Mouse (Mus musculus): ENCODE measurements at regions not wholly inside any gene's neighbourhood (a gene's known extent, or its start where the extent isn't known, plus 50 kb on each side); places are given as distances from the start of the nearest gene placed in this dataset.

DNA sequence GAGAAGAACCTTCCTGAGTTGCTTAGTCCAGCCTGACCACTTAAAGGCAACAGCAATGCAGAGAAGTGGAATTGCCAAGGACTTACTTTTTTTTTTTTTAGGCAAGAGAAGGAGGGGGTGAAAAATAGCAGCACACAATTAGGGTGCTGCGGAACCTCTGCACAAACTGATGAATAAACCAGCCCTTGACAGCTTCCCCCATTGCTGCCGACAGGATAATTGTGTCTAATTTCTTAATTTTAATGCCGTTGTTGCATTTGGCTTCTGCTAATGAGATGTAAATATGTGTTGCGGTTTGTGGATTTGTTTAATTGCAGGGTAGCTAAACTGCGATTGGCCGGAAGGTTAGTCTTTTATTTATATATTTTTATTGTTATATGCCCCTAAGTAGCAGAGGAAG is 157.5 kb upstream of the B3gat1 start:
- CTCF ChIA-PET: no interaction called here

- CTCF ChIA-PET: no interaction called here
Observed at GRCm38 (mm10) chr9:26601979-26602378, 131.5 kb upstream of the B3gat1 start.

DNA sequence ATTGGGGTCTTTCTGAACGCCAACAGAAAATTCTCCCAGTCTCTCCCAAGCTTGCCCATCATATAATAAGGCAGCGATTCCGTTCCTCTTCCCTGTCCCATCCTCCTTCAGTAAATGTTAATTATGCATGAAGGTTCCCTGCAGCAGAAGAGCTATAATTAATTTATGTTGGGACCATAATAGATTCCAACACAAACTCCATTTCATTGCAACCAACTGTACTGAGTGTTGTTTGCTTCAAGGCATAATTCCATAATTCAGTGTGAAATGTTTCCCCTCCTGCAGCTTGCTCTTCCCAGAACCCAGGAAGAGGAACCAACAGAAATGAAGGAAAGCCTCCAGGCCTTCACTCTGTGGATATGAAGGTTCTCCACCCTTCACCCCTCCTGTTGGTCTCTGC is 129.0 kb upstream of the B3gat1 start:
- CTCF ChIA-PET: no interaction called here

DNA sequence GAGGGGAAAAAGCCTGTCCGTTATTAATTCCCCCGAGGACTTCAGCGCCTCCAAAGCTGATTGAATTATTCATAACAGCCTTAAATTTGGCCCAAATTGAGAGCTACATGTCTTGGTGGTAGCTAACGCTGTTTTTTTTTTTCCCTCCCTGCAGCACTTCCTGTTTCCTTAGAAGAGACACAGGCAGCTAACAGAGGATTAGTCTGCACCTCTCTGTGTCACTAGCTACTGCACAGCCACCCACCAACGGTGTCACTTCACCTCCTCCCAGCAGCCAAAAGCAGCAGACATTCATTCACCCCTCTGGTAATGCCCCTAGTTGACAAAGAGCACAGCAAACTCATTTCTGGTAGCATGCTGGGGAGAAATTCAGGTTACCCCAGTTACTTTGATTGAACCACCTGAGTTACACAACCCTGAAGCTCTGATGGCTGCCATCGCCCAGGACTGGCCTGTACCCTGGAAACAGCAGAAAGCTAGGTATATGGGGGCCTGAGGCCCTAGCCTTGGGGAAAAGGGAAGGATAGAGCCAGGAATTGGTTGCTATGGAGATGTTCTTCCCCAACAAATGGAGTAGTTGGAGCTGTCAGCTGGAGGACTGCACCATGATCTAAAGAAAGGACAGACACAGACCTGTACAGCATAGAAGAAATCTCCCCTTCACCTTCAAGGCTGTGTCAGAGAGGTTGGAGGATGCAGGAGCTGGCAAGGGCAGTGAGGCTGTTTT is 121.7 kb upstream of the B3gat1 start:
- CTCF ChIA-PET: no interaction called here

- CTCF ChIA-PET: no interaction called here
Observed at GRCm38 (mm10) chr9:26622840-26623448, 110.6 kb upstream of the B3gat1 start.

- CTCF ChIA-PET: no interaction called here
Observed at GRCm38 (mm10) chr9:26625171-26625937, 108.2 kb upstream of the B3gat1 start.

DNA sequence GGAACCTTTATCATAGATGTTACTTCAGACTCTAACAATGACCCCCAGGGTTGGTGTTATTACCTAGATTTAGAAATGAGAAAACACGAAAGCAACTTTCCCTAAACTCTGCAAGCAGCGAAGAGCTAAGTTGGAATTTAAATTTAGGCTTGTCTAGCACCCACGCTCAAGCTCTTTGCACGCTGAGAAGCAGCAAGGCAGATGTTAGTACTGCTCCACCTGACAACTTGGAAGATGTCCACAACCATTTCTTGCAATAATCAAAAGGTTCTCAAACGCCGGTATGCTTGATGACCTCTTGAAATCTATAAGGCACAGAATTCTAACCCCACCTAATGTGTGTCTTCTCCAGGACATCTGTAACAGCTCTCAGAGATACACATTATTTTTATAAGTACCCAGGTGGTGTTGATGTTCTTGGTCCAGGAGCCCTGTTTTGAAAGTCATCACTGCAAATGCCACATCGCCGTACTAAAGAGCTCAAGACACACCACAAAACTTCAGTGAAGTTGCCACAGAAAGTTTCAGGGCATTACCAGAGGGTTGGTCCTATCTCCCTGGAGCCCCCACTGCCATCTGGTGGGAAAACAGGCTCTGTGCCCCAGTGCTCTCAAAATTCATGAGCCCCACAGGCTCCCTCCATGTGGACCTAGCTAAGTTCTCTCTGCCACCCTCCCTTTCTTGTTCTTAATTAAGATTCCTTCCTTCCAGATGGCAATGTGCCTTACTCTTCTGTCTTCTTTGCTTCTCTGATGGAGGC is 100.5 kb upstream of the B3gat1 start:
- CTCF ChIA-PET: no interaction called here

DNA sequence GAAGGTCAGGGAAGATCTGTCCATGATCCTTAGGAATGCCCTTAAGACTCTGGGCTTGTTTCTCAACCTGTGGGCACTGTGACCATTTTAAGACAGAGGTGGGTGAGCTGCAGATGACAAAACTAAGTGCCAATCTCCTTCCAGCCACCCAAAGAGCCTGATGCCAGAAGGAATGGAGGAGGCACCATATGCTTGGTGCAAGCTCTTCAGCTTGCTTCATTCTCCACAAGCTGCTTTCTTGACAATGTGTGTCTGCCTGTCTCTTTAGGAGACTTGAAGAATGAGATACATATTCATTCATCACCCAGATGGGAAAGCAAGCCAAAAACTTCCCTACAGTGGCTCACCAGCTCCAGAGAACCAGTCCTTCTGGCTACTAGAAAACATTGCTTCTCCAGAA is 98.3 kb upstream of the B3gat1 start:
- CTCF ChIA-PET: no interaction called here

DNA sequence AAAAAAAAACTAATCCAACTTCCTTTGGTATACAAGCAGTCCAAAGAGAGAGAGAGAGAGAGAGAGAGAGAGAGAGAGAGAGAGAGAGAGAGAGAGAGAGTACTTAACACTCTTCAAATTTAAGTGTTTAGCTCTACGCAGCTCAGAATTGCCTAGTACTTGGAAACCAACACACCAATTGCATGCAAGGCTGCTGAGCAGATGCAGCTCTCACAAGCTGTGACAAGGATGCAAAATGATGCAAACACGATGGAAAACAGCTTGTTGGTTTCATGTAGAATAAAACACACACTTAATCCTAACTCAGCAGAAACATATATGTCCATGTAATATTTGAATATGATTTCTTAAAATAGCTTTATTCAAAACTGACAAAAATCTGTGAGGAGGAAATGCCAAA is 94.9 kb upstream of the B3gat1 start:
- CTCF ChIA-PET: no interaction called here

GRCm38 (mm10) chr9:26642302-26642701 is 91.2 kb upstream of the B3gat1 start:
- CTCF ChIA-PET: no interaction called here

DNA sequence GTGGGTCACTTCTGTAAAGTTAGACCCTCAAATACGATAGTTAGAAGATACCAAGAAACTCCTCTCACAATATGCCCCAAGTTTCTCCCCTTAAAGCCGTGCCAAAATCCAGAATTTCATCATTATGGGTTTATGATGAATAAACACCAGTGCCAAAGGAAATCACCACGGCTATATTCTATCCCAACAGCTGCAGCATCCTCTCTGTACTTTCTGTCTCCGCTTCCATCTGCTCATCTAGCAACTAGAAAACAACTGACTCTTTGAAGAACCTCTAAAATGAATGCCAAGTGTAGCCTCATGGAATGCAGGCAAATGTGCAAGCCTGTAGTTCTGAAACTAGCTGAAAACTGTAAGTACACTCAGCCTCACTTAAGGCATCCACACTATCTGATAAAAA is 90.7 kb upstream of the B3gat1 start:
- CTCF ChIA-PET: no interaction called here

DNA sequence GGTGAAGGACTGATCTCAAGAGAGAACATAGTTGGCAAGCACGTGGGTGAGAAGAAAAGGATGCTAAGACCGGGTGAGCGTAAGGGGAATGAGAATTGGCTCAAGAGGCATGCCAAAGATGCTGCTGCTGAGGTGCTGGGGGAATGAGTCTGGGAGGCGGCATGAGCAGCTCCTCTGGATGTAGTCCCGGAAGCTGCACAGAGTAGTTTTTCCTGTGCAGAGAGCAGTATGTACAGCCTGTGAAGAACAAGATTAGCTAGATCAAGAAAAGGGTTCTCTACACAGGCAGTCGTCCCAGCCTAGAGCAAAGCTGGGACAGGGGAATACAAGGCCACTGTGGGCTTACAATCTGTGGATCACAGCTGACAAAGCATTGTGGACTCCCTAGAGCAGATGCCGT is 84.0 kb upstream of the B3gat1 start:
- CTCF ChIA-PET: no interaction called here

DNA sequence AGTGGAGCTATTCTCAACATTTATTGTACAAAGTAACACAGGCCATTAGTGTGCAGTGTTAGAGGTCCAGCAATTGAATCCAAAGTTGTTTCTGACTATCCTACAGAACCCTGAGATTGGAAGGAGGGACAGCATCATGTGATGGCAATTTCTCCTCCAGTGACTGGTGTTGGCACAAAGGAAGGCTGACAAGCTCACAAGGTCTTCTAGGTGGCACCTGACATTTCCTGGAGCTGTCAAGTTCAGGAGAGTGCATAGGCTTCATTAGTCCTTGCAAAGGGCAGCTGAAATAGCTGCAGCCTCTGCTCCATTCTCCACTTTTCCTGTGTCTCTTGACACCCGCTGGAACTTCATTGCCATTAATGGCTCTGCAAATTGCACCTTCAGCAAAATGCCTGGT is 80.6 kb upstream of the B3gat1 start:
- CTCF ChIA-PET: no interaction called here

DNA sequence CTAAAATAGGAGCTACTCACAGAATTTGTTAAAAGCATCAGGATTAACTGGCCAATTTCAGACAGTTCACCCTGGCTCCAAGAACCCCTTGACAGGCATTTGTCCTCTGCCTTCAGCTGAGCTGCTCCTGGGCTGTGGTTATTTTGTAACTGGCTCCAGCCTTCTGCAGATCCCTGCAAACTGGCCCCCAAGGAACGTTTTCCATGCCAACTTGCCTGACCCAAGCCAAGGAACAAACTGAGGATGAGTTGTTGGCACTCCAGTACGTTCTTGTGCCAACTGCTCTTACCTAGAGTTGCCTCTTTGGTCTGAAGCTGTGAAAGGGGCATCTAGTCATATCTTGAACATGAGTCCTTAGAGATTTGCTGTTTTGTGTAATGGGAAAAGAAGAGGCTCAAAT is 74.2 kb upstream of the B3gat1 start:
- CTCF ChIA-PET: no interaction called here

GRCm38 (mm10) chr9:26663544-26663943 is 70.0 kb upstream of the B3gat1 start:
- CTCF ChIA-PET: no interaction called here

GRCm38 (mm10) chr9:26667835-26668234 is 65.7 kb upstream of the B3gat1 start:
- CTCF ChIA-PET: no interaction called here

GRCm38 (mm10) chr9:26674059-26674757 is 59.3 kb upstream of the B3gat1 start:
- CTCF ChIA-PET: no interaction called here

GRCm38 (mm10) chr9:26678288-26678687 is 55.2 kb upstream of the B3gat1 start:
- CTCF ChIA-PET: no interaction called here

DNA sequence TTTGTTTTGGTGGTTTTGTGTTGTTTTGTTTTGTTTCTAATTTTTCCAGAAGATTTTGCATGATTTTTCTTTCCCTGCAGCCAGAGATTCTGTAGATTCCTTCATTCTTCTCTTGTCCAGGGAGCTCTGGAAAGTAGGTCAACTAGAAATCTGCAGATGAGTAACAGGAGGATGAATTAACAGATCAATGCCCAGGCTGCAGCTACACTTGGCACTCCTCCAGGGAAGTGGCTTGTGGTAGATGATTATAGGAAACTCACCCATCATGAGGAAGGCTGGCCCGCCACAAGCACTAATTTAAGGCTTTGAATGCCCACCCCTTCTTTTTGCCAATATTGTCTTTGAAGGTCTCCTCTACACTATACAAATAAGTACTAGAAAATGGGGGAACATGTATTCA is 52.0 kb upstream of the B3gat1 start:
- CTCF ChIA-PET: no interaction called here

Data from spleen, embryonic (tissue).